In the genomic region with DNA sequence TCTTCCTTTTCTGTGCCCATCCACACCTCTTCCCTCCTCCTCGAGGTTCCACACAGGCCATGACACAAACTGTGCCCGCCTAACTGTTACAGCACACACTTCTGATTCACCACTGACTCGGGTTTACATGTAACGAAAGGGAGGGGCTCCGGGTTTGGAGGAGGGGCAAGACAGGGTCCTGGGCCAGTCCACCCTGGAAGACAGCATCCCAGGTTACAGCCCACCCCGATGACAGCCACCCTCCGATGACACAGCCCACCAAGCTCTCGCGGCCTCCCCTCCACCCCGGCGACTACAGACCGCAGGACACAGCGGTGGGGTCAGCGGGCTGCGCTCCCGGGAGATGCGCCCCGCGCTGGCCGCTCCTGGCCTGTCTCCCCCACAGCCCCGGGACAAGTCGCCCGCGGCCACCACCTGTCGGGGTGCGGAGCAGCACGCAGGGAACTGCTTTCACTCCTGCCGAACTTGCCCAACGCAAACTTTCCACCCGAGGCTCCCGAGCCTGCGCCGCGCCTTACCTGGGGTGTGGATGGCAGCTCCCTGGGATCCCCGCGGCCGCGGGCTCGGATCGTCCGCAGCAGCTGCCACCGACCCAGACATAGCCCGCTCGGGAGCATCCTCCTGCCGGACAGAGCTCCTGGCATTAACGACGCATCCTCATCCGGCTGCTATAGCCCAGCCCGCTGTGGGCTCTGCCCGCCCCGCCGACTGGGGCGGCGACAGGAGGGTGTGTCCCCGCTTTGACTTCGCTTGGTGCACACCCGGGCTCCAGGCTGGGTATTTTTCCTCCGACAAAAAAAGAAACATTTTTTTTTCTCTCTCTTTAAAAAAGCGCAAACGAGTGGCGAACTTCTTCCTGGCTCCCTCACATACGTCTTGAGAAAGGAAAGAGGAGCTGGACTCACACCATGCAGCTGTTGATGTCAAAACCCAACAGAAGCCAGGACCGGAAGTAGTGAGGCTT, we compare ENCODE assay signal across 7 mouse cellular contexts. TPM values are rescaled to one million over a fixed set of nuclear protein-coding genes. Genes with fewer than 3 reads are reported as not detected.
DNase-seq lines count a peak whose midpoint lies in the region; ATAC-seq and TF ChIP-seq lines count a peak whose summit lies in the region.

Gene Mcub (minus strand): TSS at position 775 of the 964 bp plus-strand sequence.

- H3K9ac ChIP-seq in hindbrain, postnatal 0 days (replicated peaks; ENCODE audit: low read length) = peak within 1 kb of the TSS; percentile 54
- peak within 1 kb of the TSS; percentile 62 for H3K9ac ChIP-seq in liver, embryonic 14.5 days (replicated peaks)

- H3K4me2 ChIP-seq in hindbrain, postnatal 0 days (ENCODE audit: low read depth, low read length) = peak within 1 kb of the TSS; percentile 100
- H3K4me2 ChIP-seq in liver, embryonic 14.5 days (ENCODE audit: low read depth) = peak within 1 kb of the TSS; percentile 87

- no peaks in the 10 kb centered on the region for H3K36me3 ChIP-seq in hindbrain, postnatal 0 days (ENCODE audit: insufficient read depth, low read length)
- H3K36me3 ChIP-seq in liver, embryonic 14.5 days (replicated peaks; ENCODE audit: control insufficient read depth, insufficient read depth, low read depth) = no peaks in the 10 kb centered on the region

- intact Hi-C loops in gastrocnemius, adult 2 months (cut with DNase I) = no loop called here

- H3K27ac ChIP-seq in gastrocnemius, adult 2 months = peak within 1 kb of the TSS; percentile 63
- no peak within 1 kb of the TSS for H3K27ac ChIP-seq in hindbrain, postnatal 0 days
- H3K27ac ChIP-seq in liver, embryonic 14.5 days = no peak within 1 kb of the TSS

- TF ChIP-seq EP300 in liver, embryonic 14.5 days (IDR thresholded peaks at IDR 0.05; ENCODE audit: low read depth) = no peak

- H3K4me3 ChIP-seq in gastrocnemius, adult 2 months = peak within 1 kb of the TSS; percentile 79
- peak within 1 kb of the TSS; percentile 59 for H3K4me3 ChIP-seq in hindbrain, postnatal 0 days (ENCODE audit: low read length)
- H3K4me3 ChIP-seq in liver, embryonic 14.5 days (ENCODE audit: insufficient read depth in 1 of 2, low read depth in 2 of 2, low read length in 2 of 2) = peak within 1 kb of the TSS; percentile 58 to 62

- TF ChIP-seq CTCF in gastrocnemius, adult 2 months (IDR thresholded peaks at IDR 0.05) = no peak
- TF ChIP-seq CTCF in hindbrain, postnatal 0 days (IDR thresholded peaks at IDR 0.05; ENCODE audit: low read depth) = no peak
- no peak for TF ChIP-seq CTCF in liver, embryonic 14.5 days (IDR thresholded peaks at IDR 0.05; ENCODE audit: low read depth)

- ATAC-seq in hindbrain, postnatal 0 days = peak; percentile 59
- ATAC-seq in liver, embryonic 14.5 days (ENCODE audit: insufficient read depth) = peak; percentile 83

- H3K27me3 ChIP-seq in hindbrain, postnatal 0 days (ENCODE audit: insufficient read depth, low read length) = no peaks in the 10 kb centered on the region
- peaks cover 22% of the 10 kb centered on the region for H3K27me3 ChIP-seq in liver, embryonic 14.5 days (ENCODE audit: control insufficient read depth, insufficient read depth, low read length)

- peaks cover 9% of the 10 kb centered on the region for H3K4me1 ChIP-seq in hindbrain, postnatal 0 days (ENCODE audit: insufficient read depth, low read length)
- peaks cover 2 to 9% of the 10 kb centered on the region in 2 experiments; a peak in 3 of 4 replicates for H3K4me1 ChIP-seq in liver, embryonic 14.5 days (replicated peaks; ENCODE audit: control insufficient read depth in 2 of 2, insufficient read depth in 2 of 2, low read length in 1 of 2)

- under 1% methylated on average over 62 of the region's 63 CpGs for WGBS in hindbrain, postnatal 0 days
- WGBS in liver, embryonic 14.5 days (ENCODE audit: insufficient replicate concordance) = under 1% methylated on average over 63 of the region's 63 CpGs

- DNase-seq in MN1 (ENCODE audit: low spot score) = peak; percentile 86
- peak; percentile 49 for DNase-seq in brain, adult 2 months (ENCODE audit: low read depth, low spot score)
- peak; percentile 70 for DNase-seq in gastrocnemius, adult 2 months
- peak; percentile 36 for DNase-seq in hindbrain, postnatal 0 days (ENCODE audit: low spot score)
- DNase-seq in liver, embryonic 14.5 days (ENCODE audit: low read depth in 3 of 3, low spot score in 3 of 3) = peak; percentile 40 to 46 (median 45)
- DNase-seq in naive thymus-derived CD4-positive, alpha-beta T cell, adult 2 months (ENCODE audit: low read depth) = peak; percentile 82
- peak; percentile 76 for DNase-seq in thymus, postnatal 0 days (ENCODE audit: low spot score)

- no peaks in the 10 kb centered on the region for H3K9me3 ChIP-seq in hindbrain, postnatal 0 days (ENCODE audit: low read length)
- H3K9me3 ChIP-seq in liver, embryonic 14.5 days (ENCODE audit: control insufficient read depth, low read length) = no peaks in the 10 kb centered on the region

RNA-seq across cellular contexts. Expression of gene Mcub, which starts in this region (rescaled TPM):
- total RNA-seq in gastrocnemius, adult 2 months (2021) = 1 to 10 TPM in 1 of 2 experiments, under 1 TPM in 1; 0.82 to 1.1 TPM
- total RNA-seq in hindbrain, postnatal 0 days (2014; rRNA removed) = 3.4 and 3.6 TPM in 2 replicates
- 6.6 and 7.4 TPM in 2 replicates for polyA plus RNA-seq in hindbrain, postnatal 0 days (2015; fragmentation: Nextera tagmentation; extraction: Ambion mirVana)
- polyA plus RNA-seq in liver, embryonic 14.5 days (2012; rRNA removed) = 5.9 and 7.4 TPM in 2 replicates
- 16.4 and 25.9 TPM in 2 replicates for polyA plus RNA-seq in liver, embryonic 14.5 days (2014; fragmentation: Nextera tagmentation; extraction: Ambion mirVana)
- 28.3 and 29.9 TPM in 2 replicates for polyA plus RNA-seq in thymus, postnatal 0 days (2015; fragmentation: Nextera tagmentation; extraction: Ambion mirVana)

Comparison
In these comparisons a context has a peak if more than half of its experiments do, and no peak if none do; other contexts are left out.
1. DNase-seq: peak in every context shown above with its lines; median percentile 86 in MN1; 82 in naive thymus-derived CD4-positive, alpha-beta T cell, adult 2 months; 76 in thymus, postnatal 0 days; 70 in gastrocnemius, adult 2 months; 49 in brain, adult 2 months; 45 in liver, embryonic 14.5 days; 36 in hindbrain, postnatal 0 days.